In the genomic region with DNA sequence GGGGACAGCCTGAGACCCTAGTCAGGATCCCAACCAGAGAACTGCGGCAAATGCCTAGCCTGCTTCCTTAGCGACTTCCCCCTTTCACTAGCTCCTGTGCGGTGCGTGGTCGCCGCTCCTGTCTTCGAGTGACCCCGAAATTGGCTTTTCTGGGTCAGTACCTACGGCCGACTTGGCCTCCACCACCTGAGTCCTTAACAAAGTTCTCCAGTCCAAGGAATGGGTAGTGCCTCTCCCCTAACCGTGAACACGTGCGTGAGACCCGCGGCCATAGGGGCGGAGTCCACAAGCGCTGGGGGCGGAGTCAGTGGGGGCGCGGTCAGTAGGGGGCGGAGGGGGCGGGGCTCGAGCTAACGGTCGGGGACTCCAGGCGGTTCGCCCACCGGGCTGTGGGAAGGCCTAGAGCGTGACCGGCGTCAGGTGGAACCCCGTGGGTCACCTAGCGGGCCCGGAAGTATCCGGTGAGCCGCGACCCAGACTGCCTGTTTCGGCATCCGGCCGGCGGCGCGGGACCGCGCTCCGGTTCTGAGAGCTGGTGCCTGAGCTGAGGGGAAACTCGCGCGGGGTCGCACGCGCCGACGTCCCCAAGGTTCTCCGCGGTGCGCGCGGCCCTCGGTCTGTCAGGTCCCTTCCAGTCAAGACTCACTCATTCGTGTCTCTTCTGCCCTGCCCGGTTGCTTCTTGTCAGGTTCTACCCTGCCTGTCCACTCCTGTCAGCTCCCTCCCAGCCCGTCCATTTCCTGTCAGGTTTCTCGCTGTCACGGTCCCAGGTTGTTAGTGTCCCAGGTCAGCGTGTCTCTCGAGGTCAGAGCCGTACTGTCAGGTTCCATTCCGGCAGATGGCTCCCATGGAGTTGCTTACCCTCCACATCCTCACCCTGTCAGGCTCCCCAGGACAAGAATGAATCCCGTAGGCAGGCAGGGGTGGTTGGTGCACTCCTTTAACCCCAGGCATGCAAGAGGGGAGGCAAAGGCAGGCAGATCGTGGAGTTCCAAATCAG, we compare ENCODE assay signal across 8 mouse cellular contexts. TPM values are rescaled to one million over a fixed set of nuclear protein-coding genes. Genes with fewer than 3 reads are reported as not detected.
DNase-seq lines count a peak whose midpoint lies in the region; ATAC-seq and TF ChIP-seq lines count a peak whose summit lies in the region.

A gene (plus strand): TSS at position 338 of the 1,000 bp plus-strand sequence.

- H3K9ac ChIP-seq in intestine, embryonic 16.5 days (ENCODE audit: low read depth, low read length), result peak within 1 kb of the TSS; percentile 65
- H3K9ac ChIP-seq in limb, embryonic 15.5 days, result peak within 1 kb of the TSS; percentile 56
- peak within 1 kb of the TSS; percentile 54 for H3K9ac ChIP-seq in midbrain, embryonic 15.5 days

- H3K4me2 ChIP-seq in intestine, embryonic 16.5 days (ENCODE audit: low read depth, low read length), result peak within 1 kb of the TSS; percentile 87
- peak within 1 kb of the TSS; percentile 90 for H3K4me2 ChIP-seq in limb, embryonic 15.5 days
- peak within 1 kb of the TSS; percentile 96 for H3K4me2 ChIP-seq in midbrain, embryonic 15.5 days

- no peaks in the 10 kb centered on the region for H3K9me3 ChIP-seq in intestine, embryonic 16.5 days (ENCODE audit: control insufficient read depth, low read length)
- no peaks in the 10 kb centered on the region for H3K9me3 ChIP-seq in limb, embryonic 15.5 days
- no peaks in the 10 kb centered on the region for H3K9me3 ChIP-seq in midbrain, embryonic 15.5 days

- H3K27ac ChIP-seq in cortical plate, adult 2 months (ENCODE audit: insufficient read depth, low read length), result no peak within 1 kb of the TSS
- no peak within 1 kb of the TSS for H3K27ac ChIP-seq in intestine, embryonic 16.5 days (ENCODE audit: low read length)
- H3K27ac ChIP-seq in limb, embryonic 15.5 days, result no peak within 1 kb of the TSS
- H3K27ac ChIP-seq in midbrain, embryonic 15.5 days, result no peak within 1 kb of the TSS

- under 1% methylated on average over 71 of the region's 71 CpGs for WGBS in intestine, embryonic 16.5 days
- under 1% methylated on average over 71 of the region's 71 CpGs for WGBS in limb, embryonic 15.5 days
- WGBS in midbrain, embryonic 15.5 days, result under 1% methylated on average over 70 of the region's 71 CpGs

- ATAC-seq in granulocyte monocyte progenitor cell, adult 5-6 weeks (replicated peaks; ENCODE audit: poor library complexity, severe bottlenecking), result peak; percentile 94
- peak; percentile 95 for ATAC-seq in intestine, embryonic 16.5 days
- ATAC-seq in limb, embryonic 15.5 days (ENCODE audit: insufficient number of reproducible peaks, low FRiP score, low TSS enrichment, low read depth), result peak; percentile 83
- ATAC-seq in midbrain, embryonic 15.5 days (replicated peaks), result peak; percentile 58

- TF ChIP-seq POLR2A in cortical plate, adult 2 months (IDR thresholded peaks at IDR 0.05; ENCODE audit: extremely low read depth, insufficient read depth, low read length), result no peak

- peak within 1 kb of the TSS; percentile 33 for H3K4me3 ChIP-seq in cortical plate, adult 2 months (ENCODE audit: insufficient read depth, low read length)
- H3K4me3 ChIP-seq in intestine, embryonic 16.5 days (ENCODE audit: low read length), result peak within 1 kb of the TSS; percentile 70
- peak within 1 kb of the TSS; percentile 64 for H3K4me3 ChIP-seq in limb, embryonic 15.5 days
- peak within 1 kb of the TSS; percentile 71 for H3K4me3 ChIP-seq in midbrain, embryonic 15.5 days

- H3K36me3 ChIP-seq in intestine, embryonic 16.5 days (ENCODE audit: control insufficient read depth, insufficient read depth, low read length), result no peaks in the 10 kb centered on the region
- no peaks in the 10 kb centered on the region for H3K36me3 ChIP-seq in limb, embryonic 15.5 days
- no peaks in the 10 kb centered on the region for H3K36me3 ChIP-seq in midbrain, embryonic 15.5 days (replicated peaks)

- peak; percentile 14 for DNase-seq in layer of hippocampus, adult 11-12 months (ENCODE audit: low spot score)
- no peak for DNase-seq in layer of hippocampus, adult 9-10 months (ENCODE audit: low spot score)
- peak; percentile 61 to 73 for DNase-seq in spleen, postnatal 36 days (ENCODE audit: low spot score in 2 of 2)

- H3K4me1 ChIP-seq in cortical plate, adult 2 months (ENCODE audit: control insufficient read depth, insufficient read depth, low read length), result no peaks in the 10 kb centered on the region
- peaks cover 4% of the 10 kb centered on the region for H3K4me1 ChIP-seq in intestine, embryonic 16.5 days (ENCODE audit: control insufficient read depth, insufficient read depth, low read length)
- H3K4me1 ChIP-seq in limb, embryonic 15.5 days, result 0 out of 2 replicates have a peak, but pooled peaks cover 2% of the 10 kb centered on the region
- H3K4me1 ChIP-seq in midbrain, embryonic 15.5 days, result peaks cover 11% of the 10 kb centered on the region

- peaks cover 12% of the 10 kb centered on the region; the same call in 1 of the 2 replicates for H3K27me3 ChIP-seq in intestine, embryonic 16.5 days (replicated peaks; ENCODE audit: control insufficient read depth, insufficient read depth, low read length)
- H3K27me3 ChIP-seq in limb, embryonic 15.5 days, result peaks cover 27% of the 10 kb centered on the region
- H3K27me3 ChIP-seq in midbrain, embryonic 15.5 days (replicated peaks), result peaks cover 38% of the 10 kb centered on the region

- no peak for TF ChIP-seq CTCF in cortical plate, adult 2 months (IDR thresholded peaks at IDR 0.05; ENCODE audit: extremely low read depth, insufficient read depth, low read length)

RNA-seq across cellular contexts. Expression of the gene that starts here (rescaled TPM):
- not detected in 2 replicates for polyA plus RNA-seq in cortical plate, adult 2 months (2012; rRNA removed)
- not detected in 2 replicates for total RNA-seq in granulocyte monocyte progenitor cell, adult 5-6 weeks (2014; fragmentation: Nextera tagmentation)
- not detected in 2 replicates for total RNA-seq in granulocyte monocyte progenitor cell, adult 5-6 weeks (2017)
- polyA plus RNA-seq in intestine, embryonic 16.5 days (2015; fragmentation: Nextera tagmentation; extraction: Ambion mirVana), result not detected in 2 replicates
- polyA plus RNA-seq in limb, embryonic 15.5 days (2015; fragmentation: Nextera tagmentation; extraction: Ambion mirVana), result not detected in 2 replicates
- polyA plus RNA-seq in midbrain, embryonic 15.5 days (2015; fragmentation: Nextera tagmentation; extraction: Ambion mirVana), result not detected in 2 replicates

Comparison
In these comparisons a context has a peak if more than half of its experiments do, and no peak if none do; other contexts are left out.
1. Peak in ATAC-seq in granulocyte monocyte progenitor cell, adult 5-6 weeks; RNA of the gene not detected or under 1 TPM.
2. Peak in ATAC-seq, H3K4me3 ChIP-seq, H3K9ac ChIP-seq and H3K4me2 ChIP-seq in intestine, embryonic 16.5 days; RNA of the gene not detected or under 1 TPM.
3. Peak in ATAC-seq, H3K4me3 ChIP-seq, H3K9ac ChIP-seq and H3K4me2 ChIP-seq in limb, embryonic 15.5 days; RNA of the gene not detected or under 1 TPM.
4. Peak in ATAC-seq, H3K4me3 ChIP-seq, H3K9ac ChIP-seq and H3K4me2 ChIP-seq in midbrain, embryonic 15.5 days; RNA of the gene not detected or under 1 TPM.